Mouse (Mus musculus) MEL (cell line): ENCODE results near the gene Osgep. TPM values are rescaled to one million over a fixed set of nuclear protein-coding genes. Genes with fewer than 3 reads are reported as not detected.
"Not testable (repeated sequence)": the region's sequence is repeated elsewhere in the genome, so short reads cannot be mapped to it uniquely, and the experiment has no call there.

Experiments used
- DNase-seq: peaks from one replicate; pipeline ENCODE4 v3.0.0; 2011; ENCODE audit warnings: low read depth, low spot score
- H3K27ac ChIP-seq: 2 replicates; pipeline ENCODE4 v1.5.1; 2012; ENCODE audit warnings: low read depth, mild to moderate bottlenecking, control low read depth, low read length, moderate library complexity; ENCODE audit not compliant: control insufficient read depth
- H3K27me3 ChIP-seq, 2 experiments: fragments of 150-350 bp in 1 of 2; sonication (generic) in 1 of 2; 2 replicates each; pipeline ENCODE4 v1.6.1; 2012; ENCODE audit warnings: low read length in 2 of 2, mild to moderate bottlenecking in 2 of 2, improper control_type of control experiment in 1 of 2, moderate library complexity in 1 of 2; ENCODE audit not compliant: insufficient read depth in 2 of 2, control insufficient read depth in 1 of 2
- H3K36me3 ChIP-seq, 2 experiments: 2 replicates each; pipeline ENCODE4 v1.6.1; 2012 to 2014; ENCODE audit warnings: low read length in 2 of 2, improper control_type of control experiment in 1 of 2, inconsistent platforms in 1 of 2, mild to moderate bottlenecking in 1 of 2; ENCODE audit not compliant: insufficient read depth in 2 of 2, control insufficient read depth in 1 of 2
- H3K4me1 ChIP-seq, 2 experiments: fragments of 150-350 bp in 1 of 2; sonication (generic) in 1 of 2; 2 replicates each; pipeline ENCODE4 v1.6.1; 2012; ENCODE audit warnings: low read length in 2 of 2, improper control_type of control experiment in 1 of 2, mild to moderate bottlenecking in 1 of 2; ENCODE audit not compliant: insufficient read depth in 2 of 2, control insufficient read depth in 1 of 2
- H3K4me3 ChIP-seq, 2 experiments: fragments of 150-350 bp in 1 of 2; sonication (generic) in 1 of 2; 2 replicates each; pipeline ENCODE4 v1.5.1; 2012; ENCODE audit warnings: low read depth in 2 of 2, low read length in 2 of 2, mild to moderate bottlenecking in 2 of 2, moderate library complexity in 2 of 2, control low read depth in 1 of 2, improper control_type of control experiment in 1 of 2; ENCODE audit not compliant: control insufficient read depth in 1 of 2, insufficient read depth in 1 of 2
- H3K79me2 ChIP-seq: 2 replicates; pipeline ENCODE4 v1.6.1; 2012; ENCODE audit warnings: mild to moderate bottlenecking, low read length, moderate library complexity; ENCODE audit not compliant: control insufficient read depth, poor library complexity, insufficient read depth
- H3K9ac ChIP-seq: 2 replicates; pipeline ENCODE4 v1.6.1; 2012; ENCODE audit warnings: low read depth, mild to moderate bottlenecking, control low read depth, low read length, moderate library complexity; ENCODE audit not compliant: control insufficient read depth, poor library complexity, severe bottlenecking
- H3K9me3 ChIP-seq: fragments of 150-350 bp; sonication (generic); replicated peaks from 2 replicates; pipeline ENCODE4 v1.6.1; 2012; ENCODE audit warnings: mild to moderate bottlenecking, low read length, improper control_type of control experiment, moderate library complexity; ENCODE audit not compliant: insufficient read depth
- BHLHE40 ChIP-seq: IDR thresholded peaks from 2 replicates; pipeline ENCODE4 v1.6.1; 2012; ENCODE audit warnings: low read depth, mild to moderate bottlenecking, inconsistent platforms, low read length, improper control_type of control experiment, borderline replicate concordance
- CHD2 ChIP-seq: IDR thresholded peaks from 2 replicates; pipeline ENCODE4 v1.6.1; 2011; ENCODE audit warnings: low read length, improper control_type of control experiment
- EP300 ChIP-seq, 2 experiments: IDR thresholded peaks; 2 replicates each; pipeline ENCODE4 v1.6.1; 2011; ENCODE audit warnings: improper control_type of control experiment in 2 of 2, low read length in 2 of 2, low read depth in 1 of 2, mild to moderate bottlenecking in 1 of 2
- ETS1 ChIP-seq: IDR thresholded peaks from 2 replicates; pipeline ENCODE4 v1.6.1; 2012; ENCODE audit warnings: low read depth, mild to moderate bottlenecking, inconsistent platforms, low read length, improper control_type of control experiment, moderate library complexity
- GATA1 ChIP-seq: IDR thresholded peaks from 2 replicates; pipeline ENCODE4 v1.6.1; 2011; ENCODE audit warnings: low read depth, low read length, improper control_type of control experiment
- KAT2A ChIP-seq: conservative IDR thresholded peaks from 2 replicates; pipeline ENCODE4 v1.6.1; 2012; ENCODE audit warnings: low read depth, low read length, improper control_type of control experiment, inconsistent platforms
- MAX ChIP-seq: IDR thresholded peaks from 2 replicates; pipeline ENCODE4 v1.6.1; 2011; ENCODE audit warnings: low read length, improper control_type of control experiment
- MAZ ChIP-seq: IDR thresholded peaks from 2 replicates; pipeline ENCODE4 v1.6.1; 2012; ENCODE audit warnings: low read depth, mild to moderate bottlenecking, inconsistent platforms, low read length, improper control_type of control experiment
- MXI1 ChIP-seq: IDR thresholded peaks from 2 replicates; pipeline ENCODE4 v1.6.1; 2011; ENCODE audit warnings: mild to moderate bottlenecking, low read depth, low read length, improper control_type of control experiment
- NELFE ChIP-seq: IDR thresholded peaks from 2 replicates; pipeline ENCODE4 v1.6.1; 2011; ENCODE audit warnings: low read depth, low read length, improper control_type of control experiment
- POLR2A ChIP-seq, 2 experiments: IDR thresholded peaks; 2 replicates each; pipeline ENCODE4 v1.6.1; 2011 to 2012; ENCODE audit warnings: low read length in 2 of 2, mild to moderate bottlenecking in 2 of 2, control low read depth in 1 of 2, improper control_type of control experiment in 1 of 2, low read depth in 1 of 2, moderate library complexity in 1 of 2; ENCODE audit not compliant: control insufficient read depth in 1 of 2, insufficient read depth in 1 of 2, poor library complexity in 1 of 2
- POLR2AphosphoS2 ChIP-seq: IDR thresholded peaks from 2 replicates; pipeline ENCODE4 v1.6.1; 2011; ENCODE audit warnings: low read length, improper control_type of control experiment
- RAD21 ChIP-seq: IDR thresholded peaks from 2 replicates; pipeline ENCODE4 v1.6.1; 2011; ENCODE audit warnings: mild to moderate bottlenecking, low read depth, low read length, improper control_type of control experiment
- TBP ChIP-seq: IDR thresholded peaks from 2 replicates; pipeline ENCODE4 v1.8.0; 2011; ENCODE audit warnings: low read depth, low read length, improper control_type of control experiment
- TCF12 ChIP-seq: IDR thresholded peaks from 2 replicates; pipeline ENCODE4 v1.6.1; 2014; ENCODE audit warnings: low read depth, mild to moderate bottlenecking, inconsistent platforms, low read length, improper control_type of control experiment, moderate library complexity
- polyA plus RNA-seq, 2 experiments: library from polyadenylated mRNA; stranded (reverse) in 1 of 2; unstranded in 1 of 2; fragments of >175 nt in 1 of 2; fragments of >200 nt in 1 of 2; gene quantifications; 2 replicates each; pipeline versions ENCODE4 v1.2.1 to v1.2.4; 2012; ENCODE audit warnings: low replicate concordance in 2 of 2, low read depth in 1 of 2; ENCODE audit not compliant: insufficient read length in 2 of 2, insufficient read depth in 1 of 2, missing spikeins in 1 of 2
- total RNA-seq: library from RNA; depleted of rRNA; stranded (reverse); fragments of 300-350 nt; gene quantifications from 2 replicates; pipeline ENCODE4 v1.2.3, GENCODE M21; 2012

Gene Osgep
- total and polyA plus RNA-seq, 3 experiments = 29.6 to 45.1 TPM; not detected in 1

GRCm38 (mm10) chr14:50908126-50908525 is 16.6 kb downstream of the Osgep start:
- Histone ChIP-seq H3K4me1 (no peaks in the 10 kb centered on the region), H3K27me3 (no peaks in the 10 kb centered on the region), H3K9me3 (no peaks in the 10 kb centered on the region), H3K9ac (no peak overlapping the region), H3K4me3 (no peak overlapping the region), H3K36me3 (no peaks in the 10 kb centered on the region), H3K79me2 (no peaks in the 10 kb centered on the region), H3K27ac (no peak overlapping the region)
- TF ChIP-seq ETS1 (no peak), KAT2A (no peak), TBP (no peak), GATA1 (no peak), MXI1 (no peak), TCF12 (no peak), POLR2A (IDR thresholded peaks at IDR 0.05; ENCODE audit: control insufficient read depth in 1 of 2, insufficient read depth in 1 of 2, low read depth in 1 of 2, low read length in 2 of 2, poor library complexity in 1 of 2) (no peak), RAD21 (no peak), POLR2AphosphoS2 (no peak), MAX (no peak), EP300 (IDR thresholded peaks at IDR 0.05; ENCODE audit: low read depth in 1 of 2, low read length in 2 of 2) (no peak), BHLHE40 (no peak), MAZ (no peak), CHD2 (no peak)
- DNase-seq = no peak

DNA sequence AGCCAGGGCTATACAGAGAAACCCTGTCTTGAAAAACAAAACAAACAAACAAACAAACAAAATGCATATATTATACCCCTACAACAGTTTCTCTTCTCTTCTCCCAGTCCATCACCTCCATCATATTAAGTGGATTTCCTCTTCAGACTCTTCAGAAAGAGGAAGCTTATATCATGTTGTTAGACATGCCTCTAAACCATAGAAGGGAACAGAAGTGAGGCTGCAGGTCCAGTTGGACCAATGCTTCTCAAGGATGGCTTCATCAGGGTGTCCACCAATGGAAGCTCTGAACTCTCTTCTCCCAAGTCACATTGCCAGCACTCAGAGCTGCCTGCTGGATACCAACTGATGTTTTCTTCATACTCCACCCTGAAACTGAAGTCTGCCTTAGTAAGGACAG is 19.4 kb downstream of the Osgep start:
- not testable (repeated sequence) for H3K36me3 ChIP-seq, H3K27me3 ChIP-seq, H3K9me3 ChIP-seq, H3K79me2 ChIP-seq, H3K4me1 ChIP-seq, H3K27ac ChIP-seq, H3K9ac ChIP-seq, DNase-seq, H3K4me3 ChIP-seq

GRCm38 (mm10) chr14:50904828-50905129 is 19.9 kb downstream of the Osgep start:
- TF ChIP-seq TBP (peak; percentile 91), NELFE (no peak), GATA1 (no peak)
- TF ChIP-seq, all 39 proteins: peak for 1
- H3K9me3 ChIP-seq = no peaks in the 10 kb centered on the region
- no peak overlapping the region for H3K4me3 ChIP-seq
- no peaks in the 10 kb centered on the region for H3K79me2 ChIP-seq
- no peak for DNase-seq
- no peaks in the 10 kb centered on the region for H3K27me3 ChIP-seq
- H3K27ac ChIP-seq = no peak overlapping the region
- H3K9ac ChIP-seq = no peak overlapping the region
- no peaks in the 10 kb centered on the region for H3K36me3 ChIP-seq
- no peaks in the 10 kb centered on the region for H3K4me1 ChIP-seq
